Mouse (Mus musculus): Measurements from ENCODE around the gene Olfr279. TPM values are rescaled to one million over a fixed set of nuclear protein-coding genes. Genes with fewer than 3 reads are reported as not detected.
"Not testable (repeated sequence)": the region's sequence is repeated elsewhere in the genome, so short reads cannot be mapped to it uniquely, and the experiment has no call there.

Gene Olfr279
- polyA plus RNA-seq, 1 experiment, result 0.03 TPM

DNA sequence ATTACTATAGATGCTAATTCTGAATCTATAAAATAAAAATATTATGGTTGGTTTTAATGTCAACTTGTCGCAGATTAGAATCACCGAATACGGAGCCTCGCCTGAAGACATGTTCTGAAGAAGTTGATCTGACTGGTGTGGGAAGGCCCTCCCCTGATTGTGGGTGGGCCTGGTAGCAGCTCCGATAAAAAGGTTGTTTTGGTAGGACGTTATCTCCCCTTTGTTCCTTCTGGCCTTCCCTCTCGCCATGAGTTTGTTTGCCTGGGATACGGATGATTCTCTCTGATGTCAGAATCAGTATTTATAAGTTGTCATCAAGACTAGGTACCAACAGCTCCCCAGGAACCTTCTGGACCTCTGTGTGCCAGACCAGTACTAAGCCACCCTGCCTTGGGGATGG, 20.0 kb downstream of the Olfr279 start:
- WGBS, result 60% methylated on average over 8 of the region's 8 CpGs
- Histone ChIP-seq H3K4me1 (ENCODE audit: control insufficient read depth, insufficient read depth, low read length) (peaks cover 9% of the 10 kb centered on the region; the same call in 1 of the 2 replicates), H3K27me3 (ENCODE audit: control insufficient read depth, insufficient read depth, low read length) (no peaks in the 10 kb centered on the region), H3K27ac (ENCODE audit: insufficient read depth, low read length) (no peak overlapping the region), H3K4me3 (replicated peaks; ENCODE audit: insufficient read depth, low read depth, low read length) (no peak overlapping the region)
- no peak for TF ChIP-seq CTCF (IDR thresholded peaks at IDR 0.05; ENCODE audit: borderline replicate concordance, insufficient read depth, low read depth, low read length)
- no peak for TF ChIP-seq POLR2A (IDR thresholded peaks at IDR 0.05; ENCODE audit: borderline replicate concordance, insufficient read depth, low read length)
- DNase-seq, result peak in 1 of 2 experiments; percentile 41

DNA sequence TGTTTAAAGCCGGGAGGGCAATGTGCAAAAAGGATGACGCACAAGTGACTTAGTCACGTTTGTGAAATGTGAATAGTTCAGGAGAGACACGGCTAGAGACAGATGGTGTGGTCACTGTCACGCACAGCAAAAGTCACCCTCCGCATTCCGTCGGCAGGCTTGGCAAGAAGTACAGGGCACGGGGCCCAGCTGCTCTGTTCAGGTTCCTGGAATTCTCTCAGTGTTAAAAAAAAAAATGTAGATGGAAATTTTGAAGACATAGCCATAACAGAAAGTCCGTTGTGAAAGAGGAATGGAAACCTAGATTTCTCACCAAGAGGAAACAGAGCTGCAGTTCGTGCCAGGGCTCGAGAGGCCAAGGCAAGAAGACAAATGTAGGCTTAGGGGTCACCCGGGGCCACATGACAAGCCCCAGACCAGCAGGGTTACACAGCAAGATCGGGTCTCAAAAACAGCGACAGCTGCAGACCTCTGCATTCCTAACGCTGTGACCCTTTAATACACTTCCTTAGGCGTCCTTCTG, 20.7 kb downstream of the Olfr279 start:
- peak; percentile 72 to 84 for DNase-seq
- TF ChIP-seq POLR2A (IDR thresholded peaks at IDR 0.05; ENCODE audit: borderline replicate concordance, insufficient read depth, low read length) (no peak), CTCF (IDR thresholded peaks at IDR 0.05; ENCODE audit: borderline replicate concordance, insufficient read depth, low read depth, low read length) (no peak)
- Histone ChIP-seq H3K4me1 (ENCODE audit: control insufficient read depth, insufficient read depth, low read length) (peaks cover 9% of the 10 kb centered on the region; the same call in 1 of the 2 replicates), H3K27me3 (ENCODE audit: control insufficient read depth, insufficient read depth, low read length) (no peaks in the 10 kb centered on the region), H3K27ac (ENCODE audit: insufficient read depth, low read length) (peak overlapping the region; percentile 56), H3K4me3 (replicated peaks; ENCODE audit: insufficient read depth, low read depth, low read length) (peak overlapping the region; percentile 15)
- 6% methylated on average over 17 of the region's 17 CpGs for WGBS

DNA sequence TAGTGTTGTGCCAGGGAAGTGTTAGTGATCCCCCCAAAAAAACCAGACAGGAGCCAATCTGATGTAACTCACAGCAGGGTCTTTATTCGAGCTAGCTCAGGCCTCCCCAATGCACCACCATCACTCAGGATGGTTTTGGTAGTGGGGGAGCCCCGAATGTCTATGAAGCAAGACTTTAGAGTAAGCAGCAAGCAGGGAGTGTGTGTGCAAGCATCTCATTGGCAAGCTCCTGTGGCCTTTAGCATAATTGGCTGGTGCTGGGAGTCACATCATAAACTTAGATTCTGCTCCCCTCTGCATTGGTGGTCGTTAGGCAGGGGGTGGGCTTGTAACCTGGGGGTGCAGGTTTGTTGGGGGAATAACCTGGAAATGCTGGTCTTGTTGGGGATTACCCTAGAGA, 21.5 kb downstream of the Olfr279 start:
- H3K27me3 ChIP-seq (ENCODE audit: control insufficient read depth, insufficient read depth, low read length); H3K4me3 ChIP-seq (replicated peaks; ENCODE audit: insufficient read depth, low read depth, low read length); DNase-seq; H3K4me1 ChIP-seq (ENCODE audit: control insufficient read depth, insufficient read depth, low read length); H3K27ac ChIP-seq (ENCODE audit: insufficient read depth, low read length): not testable (repeated sequence)
- 61% methylated on average over 3 of the region's 3 CpGs for WGBS

DNA sequence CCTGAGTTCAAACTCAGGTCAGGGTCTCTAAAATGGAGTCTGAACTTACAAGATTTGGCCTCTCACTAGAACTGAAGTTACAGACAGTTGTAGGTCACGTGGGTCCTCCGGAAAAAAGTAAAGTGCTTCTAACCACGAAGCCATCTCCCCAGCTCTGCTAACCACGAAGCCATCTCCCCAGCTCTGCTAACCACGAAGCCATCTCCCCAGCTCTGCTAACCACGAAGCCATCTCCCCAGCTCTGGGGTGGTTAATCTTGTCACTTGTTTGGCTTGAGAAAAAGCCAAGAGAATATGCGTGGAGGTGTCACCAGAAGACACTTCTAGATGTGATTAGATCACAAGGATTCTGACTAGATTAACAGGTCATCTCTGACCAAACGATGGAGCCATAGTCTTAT, 21.9 kb downstream of the Olfr279 start:
- Histone ChIP-seq H3K4me3 (replicated peaks; ENCODE audit: insufficient read depth, low read depth, low read length) (no peak overlapping the region), H3K27ac (ENCODE audit: insufficient read depth, low read length) (no peak overlapping the region), H3K4me1 (ENCODE audit: control insufficient read depth, insufficient read depth, low read length) (peaks cover 9% of the 10 kb centered on the region; the same call in 1 of the 2 replicates), H3K27me3 (ENCODE audit: control insufficient read depth, insufficient read depth, low read length) (no peaks in the 10 kb centered on the region)
- 91% methylated on average over 8 of the region's 8 CpGs for WGBS
- no peak for DNase-seq
- TF ChIP-seq POLR2A (IDR thresholded peaks at IDR 0.05; ENCODE audit: borderline replicate concordance, insufficient read depth, low read length), result no peak
- TF ChIP-seq CTCF (IDR thresholded peaks at IDR 0.05; ENCODE audit: borderline replicate concordance, insufficient read depth, low read depth, low read length), result no peak

DNA sequence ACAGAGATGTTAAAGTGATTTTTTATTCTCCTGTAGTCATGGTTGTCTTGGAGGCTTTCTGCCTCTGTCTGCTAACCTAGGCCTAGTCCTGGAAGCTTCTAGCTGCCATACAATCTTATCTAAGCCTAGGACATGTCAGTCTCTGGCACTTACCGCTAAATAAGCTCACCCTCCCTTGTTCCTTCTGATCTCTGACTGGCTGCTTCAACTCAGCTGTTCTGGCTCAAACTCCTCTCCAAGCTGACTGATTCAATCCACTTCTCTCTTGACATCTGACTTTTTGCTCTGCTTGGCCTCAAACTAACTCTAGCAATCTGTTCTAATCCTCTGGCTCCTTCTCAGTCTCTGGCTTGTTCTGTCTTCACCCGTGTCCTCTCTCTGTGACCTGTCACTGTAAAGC, 22.6 kb downstream of the Olfr279 start:
- not testable (repeated sequence) for DNase-seq; H3K27ac ChIP-seq (ENCODE audit: insufficient read depth, low read length); H3K27me3 ChIP-seq (ENCODE audit: control insufficient read depth, insufficient read depth, low read length); H3K4me1 ChIP-seq (ENCODE audit: control insufficient read depth, insufficient read depth, low read length); H3K4me3 ChIP-seq (replicated peaks; ENCODE audit: insufficient read depth, low read depth, low read length)
- 76% methylated on average over 2 of the region's 2 CpGs for WGBS

DNA sequence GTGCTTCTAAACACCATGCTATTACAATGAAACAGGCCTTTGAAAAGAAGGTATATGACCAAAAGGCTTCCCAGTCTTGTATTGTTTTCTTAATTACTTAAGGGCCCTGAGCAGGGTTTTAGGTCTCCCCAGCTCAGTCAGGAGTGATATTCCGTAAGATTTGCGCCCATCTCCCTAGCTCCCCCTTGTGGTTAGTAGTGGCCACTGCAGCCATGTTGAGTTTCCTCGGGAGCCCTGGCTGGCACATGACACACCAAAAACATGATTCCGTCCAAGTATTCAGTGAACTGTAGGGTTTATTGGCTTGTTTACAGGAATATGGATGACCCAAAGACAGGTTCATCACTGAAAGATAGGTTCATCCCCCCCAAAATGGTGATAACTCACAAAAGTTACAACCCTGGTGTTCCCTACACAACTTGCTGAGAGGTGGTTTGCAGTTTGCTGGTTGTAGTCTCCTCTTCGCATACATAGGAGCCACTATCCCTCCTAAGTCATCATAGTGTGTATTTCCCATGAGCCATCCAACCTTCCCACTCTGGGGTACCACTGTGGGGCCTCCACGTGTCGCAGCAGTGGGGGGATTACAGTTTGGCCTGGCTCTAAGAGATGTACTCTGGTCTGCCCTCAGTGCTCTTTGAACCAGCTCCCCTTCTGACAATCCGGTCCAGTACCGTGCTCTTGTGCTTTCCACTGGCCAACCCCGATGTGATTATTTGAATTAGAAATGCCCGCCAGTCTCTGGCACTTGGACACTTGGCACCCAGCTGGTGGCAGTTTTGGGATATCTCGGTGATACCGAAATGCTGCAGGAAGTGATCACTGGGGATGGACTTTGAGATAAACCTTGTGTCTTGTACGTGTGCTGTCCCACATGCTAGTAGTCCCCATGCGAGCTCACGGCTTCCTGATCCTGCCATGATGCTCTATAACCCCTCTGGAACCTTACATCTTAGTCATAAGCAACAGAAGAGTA, 25.5 kb downstream of the Olfr279 start:
- peak; percentile 55 to 68 for DNase-seq
- H3K4me3 ChIP-seq (replicated peaks; ENCODE audit: insufficient read depth, low read depth, low read length), result no peak overlapping the region

DNA sequence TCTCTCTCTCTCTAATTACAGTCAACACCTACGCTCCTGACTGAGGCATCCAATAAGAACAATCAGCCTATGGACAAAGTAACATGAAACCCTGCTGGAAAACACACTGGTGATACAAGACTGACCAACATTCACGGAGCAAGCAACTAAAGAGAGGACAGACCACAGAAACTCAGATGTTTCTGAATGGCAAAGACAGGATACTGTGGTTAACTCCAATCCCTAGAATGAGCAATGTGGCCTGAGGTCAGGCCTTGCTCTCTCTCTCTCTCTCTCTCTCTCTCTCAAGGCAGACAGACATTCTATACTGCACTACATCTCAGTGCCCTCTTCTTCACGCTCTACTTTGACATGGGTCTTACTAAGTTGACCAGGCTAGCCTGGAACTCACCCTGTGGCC, 29.0 kb downstream of the Olfr279 start:
- no peaks in the 10 kb centered on the region for H3K4me1 ChIP-seq (ENCODE audit: control insufficient read depth, insufficient read depth, low read length)
- H3K4me3 ChIP-seq (replicated peaks; ENCODE audit: insufficient read depth, low read depth, low read length), result no peak overlapping the region
- WGBS, result 94% methylated on average over 3 of the region's 3 CpGs
- H3K27me3 ChIP-seq (ENCODE audit: control insufficient read depth, insufficient read depth, low read length), result no peaks in the 10 kb centered on the region
- no peak for DNase-seq
- H3K27ac ChIP-seq (ENCODE audit: insufficient read depth, low read length), result no peak overlapping the region
- TF ChIP-seq CTCF (IDR thresholded peaks at IDR 0.05; ENCODE audit: borderline replicate concordance, insufficient read depth, low read depth, low read length) (no peak), POLR2A (IDR thresholded peaks at IDR 0.05; ENCODE audit: borderline replicate concordance, insufficient read depth, low read length) (no peak)

More for the DNA sequence above, 25.5 kb downstream of the Olfr279 start:
- WGBS, result 36% methylated on average over 16 of the region's 16 CpGs
- TF ChIP-seq POLR2A (IDR thresholded peaks at IDR 0.05; ENCODE audit: borderline replicate concordance, insufficient read depth, low read length), result no peak
- TF ChIP-seq CTCF (IDR thresholded peaks at IDR 0.05; ENCODE audit: borderline replicate concordance, insufficient read depth, low read depth, low read length), result peak; percentile 87
- H3K4me1 ChIP-seq (ENCODE audit: control insufficient read depth, insufficient read depth, low read length), result peaks cover 5% of the 10 kb centered on the region; the same call in 1 of the 2 replicates
- no peak overlapping the region for H3K27ac ChIP-seq (ENCODE audit: insufficient read depth, low read length)
- no peaks in the 10 kb centered on the region for H3K27me3 ChIP-seq (ENCODE audit: control insufficient read depth, insufficient read depth, low read length)

DNA sequence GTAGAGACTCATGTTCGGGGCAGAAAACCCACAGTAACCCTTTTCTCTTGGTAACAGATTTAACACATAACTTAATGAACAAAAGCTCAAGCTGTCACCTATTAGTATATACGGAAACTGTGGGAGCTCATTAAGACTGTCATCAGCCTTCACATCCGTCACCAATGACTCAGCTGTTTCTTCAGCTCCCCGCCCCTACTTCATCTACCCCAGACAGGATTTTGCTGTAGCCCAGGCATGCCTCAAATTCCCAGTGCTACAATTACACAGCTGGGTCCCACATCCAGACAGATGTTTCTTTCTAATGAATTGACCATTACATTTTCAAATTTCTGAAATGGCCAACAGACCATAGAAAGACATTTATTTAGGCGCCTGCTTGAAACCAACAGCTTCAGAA, 33.9 kb downstream of the Olfr279 start:
- no peak for TF ChIP-seq POLR2A (IDR thresholded peaks at IDR 0.05; ENCODE audit: borderline replicate concordance, insufficient read depth, low read length)
- no peak for TF ChIP-seq CTCF (IDR thresholded peaks at IDR 0.05; ENCODE audit: borderline replicate concordance, insufficient read depth, low read depth, low read length)
- Histone ChIP-seq H3K27ac (ENCODE audit: insufficient read depth, low read length) (no peak overlapping the region), H3K4me3 (replicated peaks; ENCODE audit: insufficient read depth, low read depth, low read length) (no peak overlapping the region), H3K27me3 (ENCODE audit: control insufficient read depth, insufficient read depth, low read length) (no peaks in the 10 kb centered on the region), H3K4me1 (ENCODE audit: control insufficient read depth, insufficient read depth, low read length) (no peaks in the 10 kb centered on the region)
- 74% methylated on average over 5 of the region's 5 CpGs for WGBS
- no peak for DNase-seq
